Mouse (Mus musculus) monocyte, adult 5-6 weeks (primary cell): ENCODE data around the gene Creb3l2. TPM values are rescaled to one million over a fixed set of nuclear protein-coding genes. Genes with fewer than 3 reads are reported as not detected.

ENCODE experiments used
- ATAC-seq: fragments of 153-309, 156-312 bp; replicated peaks from 2 replicates; pipeline ENCODE4 v1.8.0; 2017; ENCODE audit warnings: mild to moderate bottlenecking; ENCODE audit not compliant: low TSS enrichment, insufficient number of reproducible peaks, severe bottlenecking, poor library complexity, low FRiP score
- total RNA-seq: library from RNA; stranded (forward); fragments of 200-1000, 200-491, 200-594 nt; gene quantifications from 3 replicates; pipeline ENCODE4 v1.2.3, GENCODE M21; 2017

Gene Creb3l2
- total RNA-seq, 1 experiment from 2014 or later = 2.9 TPM

DNA sequence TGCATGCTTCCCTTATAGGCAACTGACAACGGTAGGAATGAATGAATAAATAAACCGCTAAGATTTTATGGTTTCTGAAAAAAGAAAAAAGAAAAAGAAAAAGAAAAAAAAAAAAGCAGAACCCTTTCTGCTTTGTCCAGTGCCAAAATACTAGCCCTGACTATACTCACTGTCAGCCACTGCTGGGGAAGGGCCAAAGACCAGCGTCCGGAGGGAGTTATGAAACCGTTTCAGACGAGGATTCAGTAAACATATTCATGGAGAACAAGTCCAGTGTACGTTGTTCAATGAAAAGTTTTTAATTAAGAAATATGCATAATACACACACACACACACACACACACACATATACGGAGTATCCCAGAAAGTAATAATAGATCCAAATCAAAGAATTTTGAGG is 91.6 kb downstream of the Creb3l2 start:
- ATAC-seq = no peak

DNA sequence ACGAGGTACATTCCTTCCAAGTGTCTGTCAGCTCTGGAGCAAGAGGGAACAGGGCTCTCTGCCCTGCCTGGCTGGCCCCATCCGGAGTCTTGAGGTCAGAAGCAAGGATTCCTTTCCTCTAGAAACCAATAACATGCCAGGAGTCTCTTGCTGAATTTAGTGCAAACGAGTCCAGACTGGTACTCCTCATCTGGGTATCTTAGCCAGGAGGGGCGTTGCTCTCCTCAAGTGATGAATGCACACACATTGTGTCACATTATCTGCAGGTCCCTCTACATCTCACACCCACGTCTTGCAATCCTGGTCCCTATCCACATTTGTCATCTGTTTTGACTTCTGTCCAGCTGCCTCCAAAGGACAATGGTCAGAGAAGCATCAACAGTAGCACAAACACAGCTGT is 94.3 kb downstream of the Creb3l2 start:
- ATAC-seq = no peak

DNA sequence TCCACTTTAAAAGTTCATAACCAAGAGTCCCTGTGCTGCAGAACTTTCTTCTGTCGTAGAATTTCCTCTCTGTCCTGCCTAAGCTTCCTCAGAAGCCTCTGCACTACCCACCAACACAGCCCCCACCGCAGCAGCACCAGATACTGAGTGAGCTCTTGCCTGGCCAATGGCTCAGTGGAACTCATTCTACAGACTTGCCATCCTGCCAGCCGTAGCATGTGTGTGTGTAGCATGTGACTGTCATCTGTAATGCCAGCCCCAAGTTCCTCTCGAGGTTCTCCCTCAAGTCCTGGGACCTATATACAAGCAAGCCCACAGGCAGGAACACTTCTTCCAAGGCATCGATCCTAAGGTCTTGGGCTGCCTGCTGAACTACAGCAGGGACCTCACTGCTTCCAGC is 103.9 kb downstream of the Creb3l2 start:
- no peak for ATAC-seq

DNA sequence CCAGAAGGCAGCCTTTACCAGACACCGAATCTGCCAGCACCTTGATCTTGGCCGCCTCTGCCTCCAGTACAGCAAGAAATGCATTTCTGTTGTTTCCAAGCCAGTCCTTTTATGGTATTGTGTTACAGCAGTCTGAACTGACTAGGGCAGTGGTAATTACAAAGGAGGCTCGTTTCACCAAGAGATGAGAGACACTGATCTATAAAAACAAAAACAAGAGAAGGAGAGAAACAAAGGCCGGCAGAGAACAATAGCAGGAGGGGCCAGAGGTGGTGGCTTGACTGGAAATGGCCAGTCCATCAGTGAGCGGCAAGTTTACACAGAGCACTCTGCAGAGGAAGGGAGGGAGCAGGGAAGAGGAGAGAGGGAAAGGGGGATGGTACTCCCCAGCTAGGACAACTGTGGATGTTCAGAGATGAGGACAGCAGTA is 105.1 kb downstream of the Creb3l2 start:
- ATAC-seq = no peak

DNA sequence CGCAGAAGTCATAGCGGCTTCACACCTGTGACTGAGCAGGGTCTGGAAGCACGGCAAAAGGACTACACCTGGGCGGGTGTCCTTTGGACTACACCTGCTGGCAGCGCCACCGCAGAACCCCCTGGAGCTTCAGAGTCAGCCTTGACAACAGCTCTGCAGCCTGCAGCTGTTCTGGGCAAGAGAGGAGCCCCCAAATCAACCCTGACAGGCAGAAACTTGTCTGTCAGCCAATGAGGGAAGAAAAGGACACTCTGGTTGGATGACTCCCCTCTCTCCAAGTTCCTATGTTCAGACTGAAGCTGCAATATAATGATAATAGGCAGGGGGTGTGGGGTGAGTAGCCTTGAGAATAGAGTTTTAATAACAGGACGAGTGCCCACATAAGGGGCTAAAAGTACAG is 105.6 kb downstream of the Creb3l2 start:
- ATAC-seq = no peak

DNA sequence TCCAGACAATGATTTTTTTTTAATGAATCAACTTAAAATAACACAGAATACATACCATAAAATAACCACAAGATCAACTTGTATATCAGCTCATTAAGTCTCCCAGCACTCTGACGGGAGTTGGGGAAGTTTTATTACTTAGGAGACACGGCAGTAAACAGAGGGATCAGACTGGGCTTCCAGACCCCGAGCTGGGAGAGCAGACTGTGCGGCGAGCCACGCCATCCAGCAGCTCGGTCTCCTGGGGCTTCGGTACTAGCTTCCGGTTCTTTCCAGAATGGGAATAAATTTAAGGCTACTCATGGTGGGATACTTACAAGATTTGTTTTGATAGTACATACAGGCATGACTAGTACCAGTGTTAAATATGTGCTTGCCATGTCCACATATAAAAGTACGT is 109.1 kb downstream of the Creb3l2 start:
- no peak for ATAC-seq

DNA sequence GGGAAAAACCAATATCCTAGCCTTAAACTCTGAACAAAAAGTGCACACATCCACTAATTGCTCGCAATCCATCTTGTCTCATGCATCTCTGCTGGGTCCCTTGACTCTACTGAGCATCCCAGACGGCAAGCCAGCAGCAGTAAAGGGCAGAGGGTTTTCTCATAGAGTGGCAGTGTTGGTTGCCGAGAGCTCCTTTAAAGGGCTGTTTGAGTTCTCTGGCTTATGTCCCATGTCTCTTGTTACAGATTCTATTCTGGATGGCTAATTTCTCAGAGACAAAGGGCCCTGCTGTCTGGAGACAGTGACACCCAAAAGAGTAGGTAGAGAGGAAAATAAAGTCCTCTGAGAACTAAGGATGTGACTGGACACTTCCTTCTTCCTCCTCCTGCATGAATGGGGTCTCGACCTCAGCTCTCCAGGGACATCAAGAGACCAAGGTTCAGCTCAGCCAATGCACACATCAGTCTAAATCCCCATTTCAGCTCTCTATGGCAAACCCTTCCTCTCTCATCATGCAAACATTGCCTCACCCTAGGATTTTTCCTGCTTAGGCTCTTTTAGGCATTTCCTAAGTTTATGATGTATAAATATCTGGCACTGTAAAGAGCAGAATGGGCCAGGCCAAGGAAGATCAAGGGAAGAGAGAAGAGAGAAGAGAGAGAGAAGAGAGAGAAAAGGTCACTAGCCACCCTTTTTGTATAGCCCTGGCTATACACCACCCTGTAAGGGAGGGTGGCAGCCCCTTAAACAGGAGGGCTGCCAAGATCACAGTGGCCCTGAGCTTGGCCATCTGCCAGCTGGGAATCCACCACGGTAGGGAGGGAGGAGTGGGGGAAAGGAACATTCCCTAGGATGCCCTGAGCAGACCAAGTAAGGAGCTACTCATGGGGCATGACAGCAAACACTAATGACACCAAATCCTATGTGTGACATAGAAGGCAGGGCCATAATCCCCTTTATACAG is 111.8 kb downstream of the Creb3l2 start:
- no peak for ATAC-seq

DNA sequence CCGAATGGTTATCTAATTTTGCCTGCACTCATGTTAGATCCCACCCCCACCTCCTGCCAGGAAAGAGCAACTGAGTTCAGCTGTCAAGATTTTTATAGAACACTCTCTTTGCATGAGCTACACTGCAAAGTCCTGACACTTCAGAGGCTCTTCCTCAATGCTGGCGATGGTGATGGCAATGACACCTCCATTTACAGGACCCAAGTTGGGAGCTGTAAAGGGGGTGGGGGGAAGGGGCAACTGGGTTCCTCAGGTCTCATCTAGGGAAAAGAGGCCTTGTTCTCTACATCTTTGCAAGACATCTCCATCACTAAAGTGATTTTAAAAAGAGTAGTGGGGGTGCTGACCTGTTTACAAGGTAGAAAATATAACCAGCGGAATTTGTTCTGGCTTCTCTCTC is 112.6 kb downstream of the Creb3l2 start:
- no peak for ATAC-seq

DNA sequence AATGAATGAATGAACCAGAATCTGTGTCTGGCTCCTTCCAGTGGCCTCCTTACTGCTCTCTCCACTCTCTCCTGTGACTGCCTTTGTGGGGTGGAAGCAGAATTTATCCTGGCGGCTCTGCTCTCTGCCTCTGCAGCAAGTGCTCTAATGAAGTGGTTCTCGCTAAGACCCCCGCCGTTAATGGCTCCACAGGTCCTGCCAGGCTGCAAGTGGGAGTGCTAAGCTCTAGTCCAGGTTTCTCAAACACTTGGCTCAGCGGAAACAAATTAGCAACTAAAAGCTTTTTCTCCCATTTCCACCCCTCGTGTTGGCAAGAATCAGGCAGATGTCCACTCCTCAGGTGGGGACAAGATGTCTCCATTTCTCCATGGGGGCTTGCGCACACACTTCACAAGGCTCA is 113.3 kb downstream of the Creb3l2 start:
- no peak for ATAC-seq

DNA sequence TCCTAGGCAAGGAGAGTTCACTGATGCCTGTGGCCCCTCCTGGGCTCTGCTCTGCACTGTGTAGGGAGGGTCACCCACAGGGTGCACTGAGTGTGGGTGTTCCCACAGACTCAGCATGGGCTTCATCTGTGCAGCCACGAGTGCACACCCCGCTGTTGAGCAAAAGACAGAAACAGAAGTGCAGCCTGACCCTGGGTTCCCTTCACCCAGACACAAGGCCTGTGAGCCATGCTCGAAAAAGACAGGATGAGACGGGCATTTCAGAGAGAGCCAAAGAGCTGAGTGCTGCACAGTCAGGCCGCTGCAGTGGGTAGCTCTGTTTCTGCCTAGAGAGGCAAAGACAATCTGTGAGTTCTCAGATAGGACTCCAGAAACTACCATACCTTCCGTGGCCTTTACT is 114.4 kb downstream of the Creb3l2 start:
- no peak for ATAC-seq

DNA sequence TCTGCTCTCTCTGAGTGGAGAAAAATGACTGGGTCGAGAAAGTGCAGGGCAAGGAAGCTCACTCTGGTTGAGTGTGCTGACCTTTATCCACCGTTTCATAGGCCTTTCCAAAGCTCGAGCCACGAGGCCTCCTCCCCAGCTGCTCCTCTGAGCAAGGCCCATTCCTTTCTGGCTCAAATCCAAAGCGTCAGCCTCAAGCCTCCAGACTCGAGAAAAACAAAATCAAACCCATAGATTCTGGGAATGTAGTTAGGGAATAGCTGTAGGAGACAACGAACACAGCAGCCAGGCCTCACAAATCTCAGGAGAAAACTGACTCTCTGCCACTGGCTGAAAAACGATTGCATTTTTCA is 115.4 kb downstream of the Creb3l2 start:
- no peak for ATAC-seq

DNA sequence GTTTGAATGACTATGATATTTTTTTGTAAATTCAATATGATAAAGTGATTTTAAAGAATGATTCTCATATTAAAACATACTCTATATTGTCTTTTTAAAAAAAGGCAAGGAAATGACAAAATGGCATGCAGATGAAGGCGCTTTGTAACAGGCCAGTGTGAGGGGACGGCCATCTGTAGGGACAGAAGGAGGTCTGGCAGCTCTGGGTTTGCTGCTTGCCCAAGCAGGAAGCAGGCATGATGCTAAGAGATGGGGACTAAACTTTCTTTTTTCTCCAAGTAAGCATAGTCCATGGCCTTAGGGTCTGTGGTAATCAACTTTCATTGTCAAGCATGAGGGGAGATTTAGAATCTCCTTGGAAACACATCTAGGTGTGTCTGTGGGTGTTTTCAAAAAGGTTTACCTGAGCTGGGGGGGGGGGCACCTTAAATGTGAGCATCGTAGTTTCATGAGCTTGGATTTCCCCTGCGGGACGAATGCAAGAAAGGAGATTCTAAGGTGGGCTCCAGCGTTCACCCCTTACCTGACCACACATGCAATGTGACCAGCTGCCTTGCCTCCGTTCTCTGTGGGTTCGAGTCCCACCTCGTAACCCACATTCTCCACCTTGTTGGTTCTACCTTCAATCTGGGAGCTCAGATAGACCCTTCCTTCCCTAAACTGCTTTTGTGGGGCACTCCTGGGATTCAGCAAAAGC is 115.9 kb downstream of the Creb3l2 start:
- no peak for ATAC-seq

DNA sequence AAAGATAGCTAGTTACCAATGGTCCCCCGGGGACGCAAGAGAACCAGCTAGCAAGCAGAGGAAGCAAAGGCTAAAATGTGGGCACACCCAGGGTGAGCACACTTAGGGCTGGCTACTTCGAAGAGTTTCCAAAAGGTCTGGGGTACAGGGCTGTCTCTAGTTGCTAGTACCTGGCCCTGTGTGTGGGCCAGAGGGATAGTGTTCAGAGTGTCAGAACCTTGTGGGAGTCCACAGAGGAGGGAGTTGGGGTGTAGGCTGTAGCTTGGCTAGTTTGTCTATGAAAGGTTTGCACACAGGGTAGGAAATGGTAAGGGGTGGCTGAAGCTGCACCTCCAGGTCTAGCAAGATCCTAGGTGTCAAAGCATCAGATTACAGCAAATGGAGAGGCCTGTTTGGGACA is 116.9 kb downstream of the Creb3l2 start:
- ATAC-seq = no peak

DNA sequence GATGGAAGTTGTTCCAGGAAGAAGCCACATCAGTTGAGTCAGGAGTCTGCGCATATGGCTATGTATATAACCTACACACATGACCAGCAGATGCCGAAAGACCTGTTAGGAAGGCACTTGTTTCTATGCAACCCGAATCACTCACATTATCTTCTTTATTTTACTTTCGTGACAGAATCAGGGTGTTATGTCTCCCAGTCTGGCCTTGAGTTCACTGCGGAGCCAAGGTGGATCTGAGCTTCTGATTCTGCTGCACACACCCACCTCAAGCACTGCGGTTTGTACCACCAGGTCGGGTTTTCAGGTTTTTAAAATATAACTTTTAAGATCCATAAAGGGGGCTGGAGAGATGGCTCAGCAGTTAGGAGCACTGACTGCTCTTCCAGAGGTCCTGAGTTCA is 119.3 kb downstream of the Creb3l2 start:
- no peak for ATAC-seq

DNA sequence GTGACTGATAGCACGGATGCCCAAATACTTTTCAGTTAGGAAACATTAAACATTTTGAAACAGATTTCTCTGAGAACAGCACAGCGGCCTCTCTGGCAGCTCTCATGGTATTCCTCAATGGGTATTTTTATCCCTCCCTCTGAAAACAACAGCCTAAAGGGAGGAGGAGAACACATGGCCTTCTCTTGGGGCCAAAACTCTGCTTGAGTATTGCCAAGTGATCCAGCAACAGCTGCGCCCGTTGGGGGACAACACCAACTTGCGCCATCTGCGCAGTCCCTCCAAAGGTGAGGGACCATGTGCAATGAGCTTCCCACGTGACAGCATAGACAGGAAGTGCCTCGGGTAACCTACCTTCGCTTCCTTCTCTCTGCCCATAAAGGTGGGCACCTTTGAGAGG is 119.9 kb downstream of the Creb3l2 start:
- ATAC-seq = no peak

DNA sequence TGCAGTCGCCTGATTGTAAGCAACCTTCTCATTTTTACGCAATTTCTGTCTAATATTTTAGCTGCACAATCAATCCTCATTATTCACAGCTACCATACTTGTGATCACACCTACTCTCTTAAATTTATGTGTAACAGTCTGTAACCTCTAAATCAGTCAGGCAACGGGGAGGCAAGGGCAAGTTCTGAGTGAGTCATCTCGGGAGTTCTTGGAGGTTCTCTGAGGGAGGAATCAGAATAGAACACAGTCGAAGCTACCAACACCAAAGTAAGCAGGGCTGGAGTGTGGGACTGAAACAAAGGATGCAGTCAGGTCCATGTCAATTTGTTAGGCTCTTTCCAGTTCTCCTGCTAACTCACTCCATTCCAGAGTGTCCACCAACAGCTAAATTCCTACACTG is 124.0 kb downstream of the Creb3l2 start:
- no peak for ATAC-seq

DNA sequence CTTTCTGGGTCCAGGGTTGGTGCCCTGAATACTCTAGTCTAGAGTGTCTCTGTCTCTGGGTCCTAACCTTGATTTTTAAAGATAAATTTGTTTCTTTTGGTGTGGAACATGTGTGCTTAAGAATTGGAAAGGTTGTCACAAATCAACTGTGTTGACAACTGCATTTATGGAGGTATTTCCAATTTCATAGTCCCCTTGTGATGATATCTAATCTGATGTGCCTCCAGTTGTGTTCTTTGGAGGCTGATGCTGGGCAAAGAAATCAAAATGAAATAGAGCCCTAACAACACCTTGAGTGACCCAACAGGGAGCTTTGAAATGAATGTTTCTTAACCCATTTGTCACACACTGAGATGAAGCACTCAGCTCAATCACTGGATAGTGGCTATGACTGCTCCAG is 126.5 kb downstream of the Creb3l2 start:
- ATAC-seq = no peak

DNA sequence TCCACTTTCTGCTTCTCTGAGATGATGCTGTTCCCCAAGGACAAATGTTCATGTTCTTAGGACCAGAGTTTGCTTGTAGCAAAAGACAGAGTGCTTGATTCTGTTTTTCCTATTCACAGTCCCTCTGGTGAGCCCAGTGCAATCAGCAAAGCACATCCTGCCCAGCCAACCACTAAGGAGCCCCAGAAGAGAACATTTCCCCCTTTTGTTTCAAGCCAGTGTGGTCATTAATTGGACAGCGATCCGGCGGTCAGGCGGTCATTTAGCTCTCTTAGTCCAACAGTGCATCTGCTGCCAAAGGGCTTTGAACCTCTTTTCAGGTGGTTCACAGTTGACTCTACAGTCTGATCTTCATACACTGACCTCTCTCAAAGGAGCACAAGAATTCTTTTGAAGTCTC is 131.3 kb downstream of the Creb3l2 start:
- no peak for ATAC-seq

DNA sequence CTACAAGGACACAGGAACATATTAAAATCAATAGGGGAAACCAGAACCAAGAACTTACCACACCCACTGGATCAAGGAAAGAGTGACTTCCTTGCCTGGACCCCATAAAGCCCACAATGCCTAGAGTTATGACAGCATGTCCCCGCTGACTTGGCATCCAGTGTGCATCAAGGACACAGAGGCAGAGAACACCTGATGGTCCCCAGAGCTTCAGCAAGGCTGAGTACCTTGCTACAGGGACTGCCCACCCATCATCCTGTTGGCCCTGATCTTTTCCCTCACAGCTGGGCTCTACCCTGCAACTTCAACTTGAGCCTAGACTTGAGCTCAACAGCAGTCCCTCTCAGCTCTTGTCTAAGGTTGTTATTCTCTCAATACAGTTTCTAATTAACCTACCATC is 135.3 kb downstream of the Creb3l2 start:
- ATAC-seq = no peak

DNA sequence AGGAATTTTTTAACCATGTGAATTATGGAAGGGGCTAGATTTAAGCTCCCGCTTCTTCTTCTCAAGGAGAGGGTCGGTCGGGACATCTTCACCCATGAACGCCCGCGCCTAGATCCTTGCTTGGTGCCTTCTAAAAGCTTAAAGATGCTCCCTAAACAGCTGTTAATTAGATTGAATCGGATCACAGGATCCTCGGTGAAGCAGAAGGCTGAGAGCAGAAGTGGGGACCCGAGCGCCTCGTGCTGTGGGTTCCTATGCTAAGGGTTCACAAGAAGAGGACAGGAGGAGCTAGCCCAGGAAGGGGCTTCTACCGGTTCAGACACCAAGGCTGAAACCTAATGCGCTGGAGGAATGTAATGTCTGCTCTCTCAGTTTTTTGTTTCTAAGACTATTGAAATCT is 141.5 kb downstream of the Creb3l2 start:
- no peak for ATAC-seq
